Mouse (Mus musculus) limb, embryonic 10.5 days (tissue): ENCODE results near the gene Ccdc28a. TPM values are rescaled to one million over a fixed set of nuclear protein-coding genes. Genes with fewer than 3 reads are reported as not detected.

Experiments
- DNase-seq: peaks from one replicate; pipeline ENCODE4 v3.0.0-alpha.2; 2017; ENCODE audit warnings: low spot score
- H3K27ac ChIP-seq: fragments of 300-500 bp; sonication (generic); 2 replicates; pipeline ENCODE4 v1.5.1; 2016; ENCODE audit warnings: mild to moderate bottlenecking
- H3K27me3 ChIP-seq: fragments of 300-500 bp; sonication (generic); 2 replicates; pipeline ENCODE4 v1.6.1; 2016; ENCODE audit warnings: low read depth, mild to moderate bottlenecking; ENCODE audit not compliant: poor library complexity, severe bottlenecking
- H3K36me3 ChIP-seq: fragments of 300-500 bp; sonication (generic); 2 replicates; pipeline ENCODE4 v1.6.1; 2016; ENCODE audit warnings: mild to moderate bottlenecking, moderate library complexity
- H3K4me1 ChIP-seq: fragments of 300-500 bp; sonication (generic); 2 replicates; pipeline ENCODE4 v1.6.1; 2016
- H3K4me3 ChIP-seq: fragments of 300-500 bp; sonication (generic); 2 replicates; pipeline ENCODE4 v1.5.1; 2016; ENCODE audit warnings: mild to moderate bottlenecking, moderate library complexity
- H3K9me3 ChIP-seq: fragments of 300-500 bp; sonication (generic); replicated peaks from 2 replicates; pipeline ENCODE4 v1.6.1; 2016; ENCODE audit warnings: mild to moderate bottlenecking
- WGBS: fragments of 180-500 bp; shearing (Covaris S2); methylation state at CpG from one replicate; pipeline ENCODE4 v1.1.7; 2016; 5-methylcytosine and 5-hydroxymethylcytosine counted together
- polyA plus RNA-seq: library from polyadenylated mRNA; unstranded; fragments of >200 nt; fragmentation: Nextera tagmentation; extraction: Ambion mirVana; gene quantifications from 2 replicates; pipeline ENCODE4 v1.2.1, GENCODE M21; 2016

Ccdc28a gene
- polyA plus RNA-seq, 1 experiment from 2014 or later: 6.1 TPM

DNA sequence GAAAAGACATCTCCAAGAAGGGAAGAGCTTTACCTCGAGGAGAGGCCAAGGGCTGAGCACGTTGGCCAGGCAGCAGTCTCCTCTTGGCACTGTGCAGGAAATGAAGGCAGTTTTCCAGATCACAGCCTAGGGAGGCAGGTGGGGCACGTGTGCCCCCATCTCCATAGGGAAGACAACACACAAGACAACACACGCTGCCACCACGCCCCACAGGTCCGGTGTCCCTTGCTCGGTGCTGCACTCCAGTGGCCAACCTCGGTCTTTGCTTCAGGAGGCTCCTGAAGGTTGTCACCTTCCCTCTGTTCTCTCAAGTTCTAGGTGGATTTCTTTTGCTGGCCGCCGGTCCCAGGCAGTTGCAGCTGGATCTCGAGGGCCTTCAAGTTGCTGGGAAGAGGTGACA, 24.1 kb downstream of the Ccdc28a start, which contains the start of gene Ect2l:
TSS of gene Ect2l (minus strand) at position 165 of the 400 bp plus-strand sequence.
- 11% methylated on average over 11 of the region's 11 CpGs for WGBS
- Histone ChIP-seq H3K4me3 (no peak within 1 kb of the TSS), H3K27me3 (no peaks in the 10 kb centered on the region), H3K9me3 (no peaks in the 10 kb centered on the region), H3K27ac (no peak within 1 kb of the TSS), H3K4me1 (peaks cover 7% of the 10 kb centered on the region; the same call in 1 of the 2 replicates), H3K36me3 (no peaks in the 10 kb centered on the region)
- DNase-seq: peak; percentile 70

GRCm38 (mm10) chr10:18210119-18210518, 24.7 kb downstream of the Ccdc28a start:
- DNase-seq: no peak
- H3K4me3 ChIP-seq: no peak overlapping the region
- 86% methylated on average over 6 of the region's 6 CpGs for WGBS
- H3K4me1 ChIP-seq: peaks cover 7% of the 10 kb centered on the region; the same call in 1 of the 2 replicates
- H3K9me3 ChIP-seq: no peaks in the 10 kb centered on the region
- H3K27me3 ChIP-seq: no peaks in the 10 kb centered on the region
- no peaks in the 10 kb centered on the region for H3K36me3 ChIP-seq
- no peak overlapping the region for H3K27ac ChIP-seq

GRCm38 (mm10) chr10:18204067-18204466, 30.7 kb downstream of the Ccdc28a start:
- Histone ChIP-seq H3K27me3 (no peaks in the 10 kb centered on the region), H3K36me3 (no peaks in the 10 kb centered on the region), H3K4me3 (no peak overlapping the region), H3K27ac (no peak overlapping the region), H3K4me1 (peaks cover 7% of the 10 kb centered on the region), H3K9me3 (no peaks in the 10 kb centered on the region)
- DNase-seq: peak; percentile 43
- 8% methylated on average over 7 of the region's 7 CpGs for WGBS

DNA sequence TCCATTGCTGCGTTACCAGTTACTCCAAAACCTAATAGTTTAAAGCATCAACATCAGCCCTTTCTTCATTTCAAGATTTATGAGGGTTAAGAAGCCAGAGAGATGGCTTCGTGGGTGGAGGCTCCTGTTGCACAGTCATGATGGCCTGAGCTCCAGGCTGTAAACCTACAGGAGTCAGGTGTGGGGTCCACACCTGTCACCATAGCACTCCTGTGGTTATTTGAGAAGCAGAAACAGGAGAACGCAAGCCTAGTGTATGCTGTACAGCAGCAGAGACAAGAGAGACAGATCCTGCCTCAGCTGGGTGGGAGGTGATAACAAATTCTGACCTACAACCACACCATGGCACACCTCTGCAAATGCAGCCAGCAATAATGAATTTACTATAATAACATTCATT, 32.4 kb downstream of the Ccdc28a start:
- WGBS: 63% methylated on average over 3 of the region's 3 CpGs
- Histone ChIP-seq H3K9me3 (no peaks in the 10 kb centered on the region), H3K27ac (no peak overlapping the region), H3K4me1 (peaks cover 7% of the 10 kb centered on the region), H3K27me3 (no peaks in the 10 kb centered on the region), H3K4me3 (no peak overlapping the region), H3K36me3 (no peaks in the 10 kb centered on the region)
- no peak for DNase-seq

- Histone ChIP-seq H3K27ac (no peak overlapping the region), H3K4me3 (no peak overlapping the region), H3K36me3 (no peaks in the 10 kb centered on the region), H3K9me3 (no peaks in the 10 kb centered on the region), H3K4me1 (peaks cover 7% of the 10 kb centered on the region), H3K27me3 (no peaks in the 10 kb centered on the region)
- WGBS: 86% methylated on average over 9 of the region's 9 CpGs
- DNase-seq: no peak
Measured at GRCm38 (mm10) chr10:18200656-18201055, 34.1 kb downstream of the Ccdc28a start.

- H3K4me3 ChIP-seq: no peak overlapping the region
- H3K27me3 ChIP-seq: no peaks in the 10 kb centered on the region
- H3K4me1 ChIP-seq: peaks cover 9% of the 10 kb centered on the region
- no peak for DNase-seq
- 93% methylated on average over 4 of the region's 4 CpGs for WGBS
- no peak overlapping the region for H3K27ac ChIP-seq
- H3K9me3 ChIP-seq: no peaks in the 10 kb centered on the region
- no peaks in the 10 kb centered on the region for H3K36me3 ChIP-seq
Measured at GRCm38 (mm10) chr10:18199919-18200318, 34.9 kb downstream of the Ccdc28a start.

DNA sequence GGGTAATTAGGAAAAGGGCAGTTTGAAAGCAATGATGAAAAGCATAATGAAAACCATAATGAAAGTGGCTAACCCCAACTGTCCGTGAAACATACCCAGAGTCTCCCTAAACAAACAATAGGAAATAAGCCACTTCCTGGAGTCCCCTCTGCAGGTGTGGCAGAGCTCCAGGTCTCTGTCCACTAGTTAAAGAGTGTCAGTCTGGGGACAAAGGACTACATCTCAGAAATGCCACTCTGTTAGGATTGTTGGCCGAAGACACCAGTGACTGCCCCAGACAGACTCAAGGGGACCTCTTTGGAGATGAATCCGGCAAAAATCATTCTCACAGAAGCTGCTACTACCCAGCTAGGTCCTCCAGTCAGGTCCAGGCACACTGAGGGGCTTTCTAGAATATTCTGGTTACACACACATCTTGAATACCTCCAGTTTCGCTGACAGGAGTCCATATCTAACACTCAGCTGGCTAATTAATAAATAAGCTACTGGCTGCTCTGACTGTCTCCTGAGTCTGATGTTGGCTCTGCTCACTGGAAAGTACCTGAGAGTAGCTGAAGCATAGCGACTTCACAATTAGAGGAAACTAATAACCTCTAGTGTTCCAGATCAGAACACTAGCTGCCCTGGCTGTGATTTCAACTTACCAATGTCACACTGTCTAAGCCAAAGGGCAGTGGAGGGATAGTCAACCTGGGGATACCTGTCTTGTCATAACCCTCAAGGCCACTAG, 36.3 kb downstream of the Ccdc28a start:
- DNase-seq: no peak
- H3K9me3 ChIP-seq: no peaks in the 10 kb centered on the region
- 92% methylated on average over 5 of the region's 5 CpGs for WGBS
- peaks cover 6% of the 10 kb centered on the region; the same call in 1 of the 2 replicates for H3K4me1 ChIP-seq
- no peaks in the 10 kb centered on the region for H3K27me3 ChIP-seq
- H3K36me3 ChIP-seq: no peaks in the 10 kb centered on the region
- no peak overlapping the region for H3K27ac ChIP-seq
- H3K4me3 ChIP-seq: no peak overlapping the region

DNA sequence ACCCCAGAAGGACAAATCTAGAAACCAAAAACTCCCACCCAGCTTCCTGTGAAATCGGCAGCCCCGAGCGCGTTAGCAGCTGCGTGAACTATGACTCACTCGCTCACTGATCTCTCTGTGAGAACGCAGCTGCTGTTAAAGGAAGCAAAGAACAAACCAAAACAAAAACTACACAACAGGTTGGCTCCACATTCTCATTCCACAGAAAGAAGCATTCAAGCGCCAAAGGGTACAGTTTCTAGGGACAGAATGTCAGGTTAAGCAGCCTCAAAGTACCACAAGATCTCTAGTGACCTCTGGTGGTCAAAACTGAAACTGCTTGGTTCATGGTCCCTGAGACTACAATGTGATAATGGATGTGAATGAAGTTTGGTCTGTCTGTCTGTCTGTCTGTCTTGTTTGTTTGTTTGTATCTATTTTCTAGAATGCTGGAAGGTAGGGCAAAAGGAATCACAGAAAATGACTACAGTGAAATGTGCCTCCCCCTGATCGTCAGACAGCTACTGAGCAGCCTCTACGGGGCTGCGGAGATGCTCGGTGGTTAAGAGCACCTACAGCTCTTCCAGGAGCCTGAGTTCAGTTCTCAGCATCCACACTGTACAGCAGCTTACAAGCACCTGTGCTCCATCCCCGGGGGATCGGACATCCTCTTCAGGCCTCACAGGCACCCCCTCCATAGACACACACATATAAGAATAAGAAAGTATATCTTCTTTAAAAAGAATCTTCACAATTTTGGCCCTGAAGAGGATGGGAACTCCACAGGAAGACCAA, 37.4 kb downstream of the Ccdc28a start:
- Histone ChIP-seq H3K4me1 (peaks cover 6% of the 10 kb centered on the region; the same call in 1 of the 2 replicates), H3K27ac (no peak overlapping the region), H3K27me3 (no peaks in the 10 kb centered on the region), H3K4me3 (peak overlapping the region; percentile 24; the same call in 1 of the 2 replicates), H3K36me3 (no peaks in the 10 kb centered on the region), H3K9me3 (no peaks in the 10 kb centered on the region)
- 71% methylated on average over 14 of the region's 14 CpGs for WGBS
- DNase-seq: peak; percentile 69

GRCm38 (mm10) chr10:18194737-18195141, 40.1 kb downstream of the Ccdc28a start:
- DNase-seq: peak; percentile 60
- Histone ChIP-seq H3K27me3 (no peaks in the 10 kb centered on the region), H3K4me1 (peaks cover 6% of the 10 kb centered on the region; the same call in 1 of the 2 replicates), H3K27ac (no peak overlapping the region), H3K9me3 (no peaks in the 10 kb centered on the region), H3K4me3 (no peak overlapping the region), H3K36me3 (no peaks in the 10 kb centered on the region)
- WGBS: 44% methylated on average over 14 of the region's 14 CpGs

DNA sequence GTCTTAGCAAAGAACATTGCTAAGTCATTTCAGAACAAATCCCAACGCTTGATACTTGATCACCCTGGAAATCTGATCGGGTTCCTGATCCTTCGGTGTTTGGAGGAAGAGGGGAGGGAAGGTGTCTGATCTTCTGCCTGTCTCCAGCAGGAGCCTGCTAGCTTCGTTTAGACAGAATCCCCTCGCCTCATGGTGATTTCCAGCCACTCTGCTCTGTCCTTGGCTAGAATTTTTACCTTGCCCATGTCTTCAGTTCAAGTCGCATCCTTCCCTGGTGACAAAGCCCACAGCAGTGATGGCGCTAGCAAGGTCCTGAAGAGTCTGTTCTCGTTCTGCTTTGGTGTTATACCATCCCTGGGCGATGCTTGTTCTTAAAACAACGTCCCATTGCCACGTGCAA, 40.6 kb downstream of the Ccdc28a start:
- DNase-seq: no peak
- WGBS: 74% methylated on average over 11 of the region's 11 CpGs
- no peaks in the 10 kb centered on the region for H3K27me3 ChIP-seq
- H3K27ac ChIP-seq: no peak overlapping the region
- H3K9me3 ChIP-seq: no peaks in the 10 kb centered on the region
- H3K36me3 ChIP-seq: no peaks in the 10 kb centered on the region
- no peak overlapping the region for H3K4me3 ChIP-seq
- H3K4me1 ChIP-seq: peaks cover 6% of the 10 kb centered on the region; the same call in 1 of the 2 replicates

DNA sequence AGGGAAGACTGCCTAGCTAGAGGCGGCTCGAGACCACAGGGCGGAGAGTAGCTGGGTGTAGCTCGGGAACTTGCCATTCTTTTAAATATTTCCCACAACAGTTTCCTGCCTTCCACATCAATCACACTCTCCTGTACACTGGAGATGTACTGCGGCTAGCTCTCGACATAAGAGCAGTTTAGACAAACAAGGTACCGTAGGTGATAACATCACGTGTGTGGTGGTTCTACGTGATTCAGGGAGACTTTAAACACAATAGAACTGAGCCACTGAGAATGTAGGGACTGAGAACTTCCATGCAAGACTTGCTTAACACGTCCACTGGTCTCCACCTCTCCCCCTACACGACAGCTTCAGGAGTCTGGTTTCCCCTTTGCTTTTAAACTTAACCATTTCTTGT, 41.6 kb downstream of the Ccdc28a start:
- H3K9me3 ChIP-seq: no peaks in the 10 kb centered on the region
- peaks cover 6% of the 10 kb centered on the region; the same call in 1 of the 2 replicates for H3K4me1 ChIP-seq
- H3K4me3 ChIP-seq: no peak overlapping the region
- WGBS: 82% methylated on average over 11 of the region's 11 CpGs
- H3K27me3 ChIP-seq: no peaks in the 10 kb centered on the region
- H3K27ac ChIP-seq: no peak overlapping the region
- no peaks in the 10 kb centered on the region for H3K36me3 ChIP-seq
- DNase-seq: no peak

GRCm38 (mm10) chr10:18191706-18192105, 43.1 kb downstream of the Ccdc28a start:
- no peak overlapping the region for H3K27ac ChIP-seq

GRCm38 (mm10) chr10:18189498-18189897, 45.3 kb downstream of the Ccdc28a start:
- H3K27me3 ChIP-seq: no peaks in the 10 kb centered on the region
- H3K27ac ChIP-seq: no peak overlapping the region
- DNase-seq: no peak
- WGBS: 88% methylated on average over 4 of the region's 4 CpGs
- H3K9me3 ChIP-seq: no peaks in the 10 kb centered on the region
- no peak overlapping the region for H3K4me3 ChIP-seq
- no peaks in the 10 kb centered on the region for H3K36me3 ChIP-seq
- H3K4me1 ChIP-seq: no peaks in the 10 kb centered on the region

More at GRCm38 (mm10) chr10:18191706-18192105, 43.1 kb downstream of the Ccdc28a start:
- no peaks in the 10 kb centered on the region for H3K9me3 ChIP-seq
- WGBS: 78% methylated on average over 8 of the region's 8 CpGs
- H3K4me1 ChIP-seq: peaks cover 6% of the 10 kb centered on the region; the same call in 1 of the 2 replicates
- no peaks in the 10 kb centered on the region for H3K36me3 ChIP-seq
- H3K27me3 ChIP-seq: no peaks in the 10 kb centered on the region
- no peak overlapping the region for H3K4me3 ChIP-seq
- no peak for DNase-seq
